ENCODE assay signal across 21 mouse cellular contexts in the genomic region with DNA sequence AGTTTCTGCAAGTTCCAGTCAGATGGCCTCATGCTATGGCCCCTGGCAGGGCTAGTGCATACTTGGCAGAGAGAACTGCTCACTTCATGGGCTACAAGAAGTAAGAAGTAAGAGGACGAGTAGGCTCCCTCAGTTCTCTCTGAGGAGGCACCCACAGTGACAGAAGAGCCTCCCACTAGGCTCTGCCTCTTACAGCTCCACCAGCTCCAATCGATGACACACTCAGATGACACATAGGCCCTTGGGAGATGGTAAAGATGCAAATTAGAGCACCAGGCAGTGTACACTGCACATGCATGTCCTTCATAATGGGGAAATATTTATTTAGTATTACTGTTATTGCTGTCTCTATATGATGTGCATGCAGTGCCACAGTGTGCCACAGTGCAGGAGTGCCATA.
A peak's percentile ranks its signal among the peaks of the same experiment; 100 is the strongest.
DNase-seq lines count a peak whose midpoint lies in the region; ATAC-seq and TF ChIP-seq lines count a peak whose summit lies in the region.
"Had no signal": no experiment of that assay in that cellular context is flagged by ENCODE, and none has a peak within 500 bp of the region (broad histone marks: within the 10 kb centered on the region; RNA-seq: fewer than 3 reads in every experiment).

No protein-coding gene starts in this region.

- DNase-seq in 3134 (ENCODE audit: extremely low read depth, insufficient read length, low spot score) = peak; percentile 45
- DNase-seq in 416B (ENCODE audit: low read depth) = peak; percentile 14
- DNase-seq in c-Kit-positive CD71-negative TER-119-negative erythroid progenitor cells, embryonic 14.5 days (ENCODE audit: low read depth) = peak; percentile 6
- DNase-seq in forebrain, postnatal 0 days = no peak
- DNase-seq: adrenal gland, adult 2 months; adrenal gland, postnatal 25 days; cerebellum, adult 11 months; cerebellum, adult 8-10 months; cerebellum, postnatal 14 days; embryo, embryonic 11 days; gastrocnemius, adult 2 months; gastrocnemius, postnatal 25 days had no signal

- H3K9me3 ChIP-seq in forebrain, postnatal 0 days (ENCODE audit: low read length) = no peaks in the 10 kb centered on the region
- H3K9me3 ChIP-seq: embryonic facial prominence, embryonic 15.5 days; forebrain, embryonic 15.5 days; hindbrain, embryonic 10.5 days; hindbrain, embryonic 15.5 days had no signal

- no peak overlapping the region for H3K4me2 ChIP-seq in forebrain, postnatal 0 days (ENCODE audit: low read depth)
- H3K4me2 ChIP-seq: embryonic facial prominence, embryonic 15.5 days; forebrain, embryonic 15.5 days; heart, embryonic 12.5 days; hindbrain, embryonic 15.5 days had no signal

- no peaks in the 10 kb centered on the region for H3K27me3 ChIP-seq in forebrain, postnatal 0 days (ENCODE audit: insufficient read depth, low read length)
- H3K27me3 ChIP-seq: embryonic facial prominence, embryonic 15.5 days; forebrain, embryonic 15.5 days; heart, embryonic 12.5 days; hindbrain, embryonic 15.5 days had no signal

- no peak for TF ChIP-seq CTCF in olfactory bulb, adult 2 months (IDR thresholded peaks at IDR 0.05; ENCODE audit: insufficient read depth, low read depth, low read length)
- no peak for TF ChIP-seq CTCF in forebrain, postnatal 0 days (IDR thresholded peaks at IDR 0.05; ENCODE audit: low read depth)

- no peak overlapping the region for H3K4me3 ChIP-seq in olfactory bulb, adult 2 months (ENCODE audit: insufficient read depth, low read depth, low read length)
- H3K4me3 ChIP-seq in forebrain, postnatal 0 days (ENCODE audit: low read depth, low read length) = no peak overlapping the region
- H3K4me3 ChIP-seq: embryonic facial prominence, embryonic 15.5 days; erythroblast, embryonic 14.5 days; forebrain, embryonic 15.5 days; gastrocnemius, adult 2 months; heart, embryonic 12.5 days; hindbrain, embryonic 10.5 days; hindbrain, embryonic 15.5 days had no signal

- no peak overlapping the region for H3K9ac ChIP-seq in forebrain, postnatal 0 days
- H3K9ac ChIP-seq: embryonic facial prominence, embryonic 15.5 days; forebrain, embryonic 15.5 days; heart, embryonic 12.5 days; hindbrain, embryonic 15.5 days had no signal

- H3K36me3 ChIP-seq in forebrain, postnatal 0 days (ENCODE audit: insufficient read depth) = no peaks in the 10 kb centered on the region
- H3K36me3 ChIP-seq: embryonic facial prominence, embryonic 15.5 days; forebrain, embryonic 15.5 days; heart, embryonic 12.5 days; hindbrain, embryonic 10.5 days; hindbrain, embryonic 15.5 days had no signal

- peak overlapping the region; percentile 15 for H3K27ac ChIP-seq in olfactory bulb, adult 2 months (ENCODE audit: insufficient read depth, low read depth, low read length)
- H3K27ac ChIP-seq in forebrain, postnatal 0 days (ENCODE audit: low read depth, low read length) = no peak overlapping the region
- H3K27ac ChIP-seq: embryonic facial prominence, embryonic 15.5 days; forebrain, embryonic 15.5 days; gastrocnemius, adult 2 months; hindbrain, embryonic 10.5 days; hindbrain, embryonic 15.5 days had no signal

- peaks cover 37% of the 10 kb centered on the region for H3K4me1 ChIP-seq in olfactory bulb, adult 2 months (ENCODE audit: control insufficient read depth, insufficient read depth, low read length)
- peaks cover 4% of the 10 kb centered on the region for H3K4me1 ChIP-seq in forebrain, postnatal 0 days (ENCODE audit: insufficient read depth)

- WGBS in olfactory bulb, adult 2 months = 31% methylated on average over 2 of the region's 2 CpGs
- WGBS in forebrain, postnatal 0 days = 80% methylated on average over 2 of the region's 2 CpGs

- no peak for TF ChIP-seq POLR2A in olfactory bulb, adult 2 months (IDR thresholded peaks at IDR 0.05; ENCODE audit: insufficient read depth, low read depth, low read length)

- no peak for ATAC-seq in erythroid progenitor cell, adult 5-6 weeks (replicated peaks; ENCODE audit: low FRiP score, poor library complexity, severe bottlenecking)
- ATAC-seq in forebrain, postnatal 0 days = no peak
- ATAC-seq: forebrain, embryonic 15.5 days; inflammation-experienced regulatory T-cells, adult 6 months had no signal
